Mouse (Mus musculus) MEL (cell line): ENCODE measurements around the gene Crhr2. TPM values are rescaled to one million over a fixed set of nuclear protein-coding genes. Genes with fewer than 3 reads are reported as not detected.

Source experiments
- DNase-seq: peaks from one replicate; pipeline ENCODE4 v3.0.0; 2011; ENCODE audit warnings: low read depth, low spot score
- H3K27ac ChIP-seq: 2 replicates; pipeline ENCODE4 v1.5.1; 2012; ENCODE audit warnings: low read depth, mild to moderate bottlenecking, control low read depth, low read length, moderate library complexity; ENCODE audit not compliant: control insufficient read depth
- H3K27me3 ChIP-seq, 2 experiments: fragments of 150-350 bp in 1 of 2; sonication (generic) in 1 of 2; 2 replicates each; pipeline ENCODE4 v1.6.1; 2012; ENCODE audit warnings: low read length in 2 of 2, mild to moderate bottlenecking in 2 of 2, improper control_type of control experiment in 1 of 2, moderate library complexity in 1 of 2; ENCODE audit not compliant: insufficient read depth in 2 of 2, control insufficient read depth in 1 of 2
- H3K36me3 ChIP-seq, 2 experiments: 2 replicates each; pipeline ENCODE4 v1.6.1; 2012 to 2014; ENCODE audit warnings: low read length in 2 of 2, improper control_type of control experiment in 1 of 2, inconsistent platforms in 1 of 2, mild to moderate bottlenecking in 1 of 2; ENCODE audit not compliant: insufficient read depth in 2 of 2, control insufficient read depth in 1 of 2
- H3K4me1 ChIP-seq, 2 experiments: fragments of 150-350 bp in 1 of 2; sonication (generic) in 1 of 2; 2 replicates each; pipeline ENCODE4 v1.6.1; 2012; ENCODE audit warnings: low read length in 2 of 2, improper control_type of control experiment in 1 of 2, mild to moderate bottlenecking in 1 of 2; ENCODE audit not compliant: insufficient read depth in 2 of 2, control insufficient read depth in 1 of 2
- H3K4me3 ChIP-seq, 2 experiments: fragments of 150-350 bp in 1 of 2; sonication (generic) in 1 of 2; 2 replicates each; pipeline ENCODE4 v1.5.1; 2012; ENCODE audit warnings: low read depth in 2 of 2, low read length in 2 of 2, mild to moderate bottlenecking in 2 of 2, moderate library complexity in 2 of 2, control low read depth in 1 of 2, improper control_type of control experiment in 1 of 2; ENCODE audit not compliant: control insufficient read depth in 1 of 2, insufficient read depth in 1 of 2
- H3K79me2 ChIP-seq: 2 replicates; pipeline ENCODE4 v1.6.1; 2012; ENCODE audit warnings: mild to moderate bottlenecking, low read length, moderate library complexity; ENCODE audit not compliant: control insufficient read depth, poor library complexity, insufficient read depth
- H3K9ac ChIP-seq: 2 replicates; pipeline ENCODE4 v1.6.1; 2012; ENCODE audit warnings: low read depth, mild to moderate bottlenecking, control low read depth, low read length, moderate library complexity; ENCODE audit not compliant: control insufficient read depth, poor library complexity, severe bottlenecking
- H3K9me3 ChIP-seq: fragments of 150-350 bp; sonication (generic); replicated peaks from 2 replicates; pipeline ENCODE4 v1.6.1; 2012; ENCODE audit warnings: mild to moderate bottlenecking, low read length, improper control_type of control experiment, moderate library complexity; ENCODE audit not compliant: insufficient read depth
- CTCF ChIP-seq, 3 experiments: IDR thresholded peaks in 2 of 3; conservative IDR thresholded peaks in 1 of 3; 2 replicates each; pipeline ENCODE4 v1.5.1; 2011 to 2012; ENCODE audit warnings: low read length in 3 of 3, low read depth in 2 of 3, mild to moderate bottlenecking in 2 of 3, improper control_type of control experiment in 1 of 3, inconsistent platforms in 1 of 3, mixed read lengths in 1 of 3, moderate library complexity in 1 of 3; ENCODE audit not compliant: control insufficient read depth in 1 of 3, insufficient read depth in 1 of 3, poor library complexity in 1 of 3, severe bottlenecking in 1 of 3
- GABPA ChIP-seq: IDR thresholded peaks from 2 replicates; pipeline ENCODE4 v1.6.1; 2012; ENCODE audit warnings: low read depth, mild to moderate bottlenecking, inconsistent platforms, low read length, improper control_type of control experiment, moderate library complexity
- GATA1 ChIP-seq: IDR thresholded peaks from 2 replicates; pipeline ENCODE4 v1.6.1; 2011; ENCODE audit warnings: low read depth, low read length, improper control_type of control experiment
- HCFC1 ChIP-seq: IDR thresholded peaks from 2 replicates; pipeline ENCODE4 v1.6.1; 2012; ENCODE audit warnings: low read depth, mild to moderate bottlenecking, inconsistent platforms, low read length, improper control_type of control experiment, moderate library complexity
- JUND ChIP-seq: IDR thresholded peaks from 2 replicates; pipeline ENCODE4 v1.6.1; 2011; ENCODE audit warnings: low read depth, mild to moderate bottlenecking, improper control_type of control experiment, low read length
- KAT2A ChIP-seq: conservative IDR thresholded peaks from 2 replicates; pipeline ENCODE4 v1.6.1; 2012; ENCODE audit warnings: low read depth, low read length, improper control_type of control experiment, inconsistent platforms
- MAZ ChIP-seq: IDR thresholded peaks from 2 replicates; pipeline ENCODE4 v1.6.1; 2012; ENCODE audit warnings: low read depth, mild to moderate bottlenecking, inconsistent platforms, low read length, improper control_type of control experiment
- NRF1 ChIP-seq: IDR thresholded peaks from 2 replicates; pipeline ENCODE4 v1.6.1; 2014; ENCODE audit warnings: low read depth, mild to moderate bottlenecking, inconsistent platforms, low read length, improper control_type of control experiment, moderate library complexity; ENCODE audit not compliant: poor library complexity, insufficient read depth, severe bottlenecking
- POLR2A ChIP-seq, 2 experiments: IDR thresholded peaks; 2 replicates each; pipeline ENCODE4 v1.6.1; 2011 to 2012; ENCODE audit warnings: low read length in 2 of 2, mild to moderate bottlenecking in 2 of 2, control low read depth in 1 of 2, improper control_type of control experiment in 1 of 2, low read depth in 1 of 2, moderate library complexity in 1 of 2; ENCODE audit not compliant: control insufficient read depth in 1 of 2, insufficient read depth in 1 of 2, poor library complexity in 1 of 2
- POLR2AphosphoS2 ChIP-seq: IDR thresholded peaks from 2 replicates; pipeline ENCODE4 v1.6.1; 2011; ENCODE audit warnings: low read length, improper control_type of control experiment
- POLR2AphosphoS5 ChIP-seq: IDR thresholded peaks from 2 replicates; pipeline ENCODE4 v1.6.1; 2012; ENCODE audit warnings: low read depth, borderline replicate concordance, mild to moderate bottlenecking, inconsistent platforms, low read length, moderate library complexity, mixed read lengths
- RCOR1 ChIP-seq: IDR thresholded peaks from 2 replicates; pipeline ENCODE4 v1.6.1; 2012; ENCODE audit warnings: low read depth, mild to moderate bottlenecking, inconsistent platforms, low read length, improper control_type of control experiment
- SMC3 ChIP-seq: IDR thresholded peaks from 2 replicates; pipeline ENCODE4 v1.6.1; 2011; ENCODE audit warnings: low read depth, low read length, improper control_type of control experiment
- TAL1 ChIP-seq: IDR thresholded peaks from 2 replicates; pipeline ENCODE4 v1.6.1; 2012; ENCODE audit warnings: mild to moderate bottlenecking, inconsistent platforms, low read length, moderate library complexity, mixed read lengths
- USF1 ChIP-seq: IDR thresholded peaks from 2 replicates; pipeline ENCODE4 v1.6.1; 2014; ENCODE audit warnings: low read depth, mild to moderate bottlenecking, inconsistent platforms, low read length, improper control_type of control experiment, moderate library complexity
- ZKSCAN1 ChIP-seq: IDR thresholded peaks from 2 replicates; pipeline ENCODE4 v1.6.1; 2012; ENCODE audit warnings: low read depth, mild to moderate bottlenecking, inconsistent platforms, low read length, improper control_type of control experiment, moderate library complexity
- ZMIZ1 ChIP-seq: IDR thresholded peaks from 2 replicates; pipeline ENCODE4 v1.6.1; 2012; ENCODE audit warnings: low read depth, mild to moderate bottlenecking, inconsistent platforms, low read length, improper control_type of control experiment, moderate library complexity
- ZNF384 ChIP-seq: IDR thresholded peaks from 2 replicates; pipeline ENCODE4 v1.6.1; 2012; ENCODE audit warnings: low read depth, mild to moderate bottlenecking, inconsistent platforms, low read length, improper control_type of control experiment
- polyA plus RNA-seq, 2 experiments: library from polyadenylated mRNA; stranded (reverse) in 1 of 2; unstranded in 1 of 2; fragments of >175 nt in 1 of 2; fragments of >200 nt in 1 of 2; gene quantifications; 2 replicates each; pipeline versions ENCODE4 v1.2.1 to v1.2.4; 2012; ENCODE audit warnings: low replicate concordance in 2 of 2, low read depth in 1 of 2; ENCODE audit not compliant: insufficient read length in 2 of 2, insufficient read depth in 1 of 2, missing spikeins in 1 of 2
- total RNA-seq: library from RNA; depleted of rRNA; stranded (reverse); fragments of 300-350 nt; gene quantifications from 2 replicates; pipeline ENCODE4 v1.2.3, GENCODE M21; 2012

The Crhr2 gene
- total and polyA plus RNA-seq, 3 experiments: not detected

GRCm38 (mm10) chr6:55045326-55045725, 87.5 kb downstream of the Crhr2 start:
- no peak overlapping the region for H3K4me3 ChIP-seq
- no peaks in the 10 kb centered on the region for H3K27me3 ChIP-seq
- peaks cover 56% of the 10 kb centered on the region for H3K79me2 ChIP-seq
- TF ChIP-seq ZKSCAN1 (no peak), USF1 (no peak), GATA1 (no peak), SMC3 (no peak)
- TF ChIP-seq, all 39 proteins: peak for 0
- H3K9me3 ChIP-seq: no peaks in the 10 kb centered on the region
- H3K36me3 ChIP-seq: peaks cover 7 to 38% of the 10 kb centered on the region in 2 experiments
- peaks cover 4 to 5% of the 10 kb centered on the region in 2 experiments; a peak in 2 of 4 replicates for H3K4me1 ChIP-seq
- H3K27ac ChIP-seq: no peak overlapping the region
- H3K9ac ChIP-seq: no peak overlapping the region
- peak; percentile 51 for DNase-seq

GRCm38 (mm10) chr6:55044542-55044941, 88.3 kb downstream of the Crhr2 start:
- H3K4me3 ChIP-seq: no peak overlapping the region
- no peak for DNase-seq
- H3K9ac ChIP-seq: no peak overlapping the region
- H3K9me3 ChIP-seq: no peaks in the 10 kb centered on the region
- no peak overlapping the region for H3K27ac ChIP-seq
- H3K4me1 ChIP-seq: peaks cover 4 to 5% of the 10 kb centered on the region in 2 experiments; a peak in 2 of 4 replicates
- no peaks in the 10 kb centered on the region for H3K27me3 ChIP-seq
- H3K36me3 ChIP-seq: peaks cover 15 to 31% of the 10 kb centered on the region in 2 experiments
- peaks cover 63% of the 10 kb centered on the region for H3K79me2 ChIP-seq
- TF ChIP-seq JUND: no peak
- no peak for TF ChIP-seq ZNF384
- no peak for TF ChIP-seq ZMIZ1
- TF ChIP-seq CTCF (IDR thresholded peaks at IDR 0.05 in 2 of 3, conservative IDR thresholded peaks at IDR 0.05 in 1 of 3; ENCODE audit: control insufficient read depth in 1 of 3, insufficient read depth in 1 of 3, low read depth in 2 of 3, low read length in 3 of 3, poor library complexity in 1 of 3, severe bottlenecking in 1 of 3): no peak
- no peak for TF ChIP-seq TAL1
- TF ChIP-seq POLR2A (IDR thresholded peaks at IDR 0.05; ENCODE audit: control insufficient read depth in 1 of 2, insufficient read depth in 1 of 2, low read depth in 1 of 2, low read length in 2 of 2, poor library complexity in 1 of 2): no peak
- TF ChIP-seq KAT2A: no peak
- TF ChIP-seq USF1: no peak
- TF ChIP-seq POLR2AphosphoS2: no peak
- TF ChIP-seq GABPA: no peak

- DNase-seq: no peak
- peaks cover 75% of the 10 kb centered on the region for H3K79me2 ChIP-seq
- no peaks in the 10 kb centered on the region for H3K27me3 ChIP-seq
- H3K9me3 ChIP-seq: no peaks in the 10 kb centered on the region
- no peak overlapping the region for H3K9ac ChIP-seq
- H3K4me3 ChIP-seq: no peak overlapping the region
- H3K4me1 ChIP-seq: peaks cover 4 to 5% of the 10 kb centered on the region in 2 experiments; a peak in 2 of 4 replicates
- TF ChIP-seq RCOR1 (no peak), HCFC1 (no peak), POLR2AphosphoS5 (no peak), POLR2AphosphoS2 (no peak), USF1 (no peak), GABPA (no peak), TAL1 (no peak), NRF1 (no peak), MAZ (no peak), ZMIZ1 (no peak)
- peaks cover 17 to 22% of the 10 kb centered on the region in 2 experiments for H3K36me3 ChIP-seq
- no peak overlapping the region for H3K27ac ChIP-seq
These were observed 89.6 kb downstream of the Crhr2 start for GRCm38 (mm10) chr6:55043206-55043605.
